Mouse (Mus musculus) bone marrow, adult 2 months (tissue): ENCODE results near the gene Casd1.

Experiments used
- CTCF ChIP-seq: fragments of 200-500 bp; IDR thresholded peaks from 2 replicates; pipeline ENCODE4 v1.5.1; 2011; ENCODE audit warnings: low read length, control low read depth; ENCODE audit not compliant: control insufficient read depth, insufficient read depth
- POLR2A ChIP-seq: fragments of 200-500 bp; IDR thresholded peaks from 2 replicates; pipeline ENCODE4 v1.6.1; 2011; ENCODE audit warnings: low read depth, mild to moderate bottlenecking, control low read depth, low read length, borderline replicate concordance; ENCODE audit not compliant: control insufficient read depth

GRCm38 (mm10) chr6:4655466-4655865 is 54.8 kb downstream of the Casd1 start:
- no peak for TF ChIP-seq CTCF
- TF ChIP-seq POLR2A = no peak
